Mouse (Mus musculus) liver, embryonic 12.5 days (tissue): ENCODE measurements at regions not wholly inside any gene's neighbourhood (a gene's known extent, or its start where the extent isn't known, plus 50 kb on each side); places are given as distances from the start of the nearest gene placed in this dataset.

Experiments
- ATAC-seq: fragments of 200-750 bp; cut with Nextera tagmentation; 2 replicates; pipeline ENCODE4 v1.8.0; 2017; ENCODE audit warnings: moderate number of reproducible peaks, mild to moderate bottlenecking, moderate library complexity
- H3K27ac ChIP-seq: fragments of 300-500 bp; sonication (generic); 2 replicates; pipeline ENCODE4 v1.5.1; 2016; ENCODE audit warnings: mild to moderate bottlenecking
- H3K27me3 ChIP-seq: fragments of 300-500 bp; sonication (generic); replicated peaks from 2 replicates; pipeline ENCODE4 v1.6.1; 2016; ENCODE audit warnings: mild to moderate bottlenecking, moderate library complexity
- H3K36me3 ChIP-seq: fragments of 300-500 bp; sonication (generic); 2 replicates; pipeline ENCODE4 v1.6.1; 2016; ENCODE audit warnings: mild to moderate bottlenecking, moderate library complexity
- H3K4me1 ChIP-seq: fragments of 300-500 bp; sonication (generic); 2 replicates; pipeline ENCODE4 v1.6.1; 2016
- H3K4me2 ChIP-seq: fragments of 300-500 bp; sonication (generic); 2 replicates; pipeline ENCODE4 v1.6.1; 2016; ENCODE audit warnings: mild to moderate bottlenecking, moderate library complexity
- H3K4me3 ChIP-seq: fragments of 300-500 bp; sonication (generic); 2 replicates; pipeline ENCODE4 v1.5.1; 2016; ENCODE audit warnings: mild to moderate bottlenecking, moderate library complexity
- H3K9ac ChIP-seq: fragments of 300-500 bp; sonication (generic); 2 replicates; pipeline ENCODE4 v1.6.1; 2016; ENCODE audit warnings: mild to moderate bottlenecking, moderate library complexity
- H3K9me3 ChIP-seq: fragments of 300-500 bp; sonication (generic); replicated peaks from 2 replicates; pipeline ENCODE4 v1.6.1; 2016; ENCODE audit warnings: mild to moderate bottlenecking, moderate library complexity
- WGBS: fragments of 180-500 bp; shearing (Covaris S2); methylation state at CpG from one replicate; pipeline ENCODE4 v1.1.7; 2016; ENCODE audit not compliant: insufficient replicate concordance; 5-methylcytosine and 5-hydroxymethylcytosine counted together

DNA sequence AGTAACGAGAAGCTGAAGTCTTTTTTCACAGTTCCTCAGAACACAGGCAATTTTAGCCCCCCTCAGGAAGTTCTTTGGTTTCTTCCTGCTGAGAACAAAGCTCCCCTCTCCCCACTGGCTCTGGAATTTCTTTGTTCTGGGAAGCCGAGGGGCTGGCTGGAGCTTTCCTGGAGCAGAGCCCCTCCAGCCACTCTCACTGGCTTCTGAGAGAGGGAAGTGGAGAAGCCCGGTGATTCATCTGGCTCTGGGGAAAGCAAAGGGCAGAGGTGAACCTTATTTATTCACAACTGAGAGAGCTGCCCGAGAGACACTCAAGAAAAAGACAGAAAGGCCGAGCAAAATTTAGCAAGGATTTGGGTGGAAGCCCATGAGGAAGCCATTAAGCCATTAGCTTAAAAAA lies 63.9 kb downstream of the Ddx3x start:
- peak overlapping the region; percentile 56 for H3K27ac ChIP-seq
- no peak overlapping the region for H3K4me3 ChIP-seq
- no peak for ATAC-seq
- no peak overlapping the region for H3K4me2 ChIP-seq
- no peaks in the 10 kb centered on the region for H3K36me3 ChIP-seq
- WGBS = 17% methylated on average over 5 of the region's 5 CpGs
- peaks cover 37% of the 10 kb centered on the region for H3K27me3 ChIP-seq
- H3K9me3 ChIP-seq = no peaks in the 10 kb centered on the region
- H3K4me1 ChIP-seq = peaks cover 7% of the 10 kb centered on the region
- no peak overlapping the region for H3K9ac ChIP-seq

DNA sequence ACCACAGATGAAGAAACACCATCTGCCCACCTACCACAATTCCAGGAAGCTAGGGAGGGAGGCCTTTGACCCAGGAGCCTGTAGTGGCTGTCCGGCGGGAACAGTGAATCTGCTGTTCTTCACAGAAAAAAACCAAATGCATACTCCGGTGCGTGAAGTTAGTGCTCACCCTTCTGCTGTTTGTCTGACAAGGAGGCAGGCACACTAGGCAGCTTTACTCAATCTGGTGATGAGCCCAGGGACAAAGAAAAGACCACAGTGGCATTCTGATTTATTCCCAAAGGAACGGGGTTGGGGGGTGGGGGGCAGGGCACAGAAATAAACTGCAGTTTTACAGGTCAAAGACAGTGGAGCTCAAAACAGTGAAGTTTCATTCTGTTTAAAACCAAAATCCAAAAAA lies 64.4 kb downstream of the Ddx3x start:
- no peak for ATAC-seq
- Histone ChIP-seq H3K4me2 (no peak overlapping the region), H3K9me3 (no peaks in the 10 kb centered on the region), H3K4me3 (no peak overlapping the region), H3K27me3 (peaks cover 37% of the 10 kb centered on the region), H3K4me1 (peaks cover 7% of the 10 kb centered on the region), H3K36me3 (no peaks in the 10 kb centered on the region), H3K27ac (peak overlapping the region; percentile 56; the same call in 1 of the 2 replicates), H3K9ac (no peak overlapping the region)
- 36% methylated on average over 5 of the region's 5 CpGs for WGBS

DNA sequence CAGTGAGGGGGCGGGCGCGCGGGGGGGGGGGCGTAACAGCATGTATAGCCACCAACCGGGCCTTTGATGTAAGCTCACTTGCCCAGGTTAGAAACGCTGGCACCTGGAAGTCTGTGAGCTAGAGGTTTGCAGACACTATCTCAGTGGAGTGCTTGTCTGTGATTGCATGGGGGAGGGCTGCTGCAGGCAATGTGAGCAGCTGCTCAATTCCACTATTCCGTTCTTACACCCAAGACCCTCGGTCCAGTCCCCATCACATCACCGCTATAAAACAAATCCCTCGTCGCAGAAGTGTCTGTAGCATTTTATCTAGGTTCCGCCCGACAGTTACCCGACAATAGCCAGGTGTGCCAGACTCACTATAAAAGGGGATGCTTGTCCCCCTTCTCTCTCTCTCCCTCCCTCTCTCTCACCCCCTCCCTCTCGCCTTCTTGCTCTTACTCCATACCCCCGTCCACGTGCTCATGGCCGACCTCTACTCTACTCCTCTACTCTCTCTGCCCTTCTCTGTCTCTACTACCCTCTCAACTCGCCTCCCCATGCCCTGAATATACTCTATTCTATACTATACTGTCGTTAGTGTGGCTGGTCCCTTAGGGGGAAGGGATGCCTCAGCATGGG lies 65.4 kb downstream of the Ddx3x start:
- H3K4me1 ChIP-seq = peaks cover 7% of the 10 kb centered on the region
- no peak overlapping the region for H3K9ac ChIP-seq
- no peaks in the 10 kb centered on the region for H3K36me3 ChIP-seq
- peak overlapping the region; percentile 66 for H3K4me2 ChIP-seq
- peaks cover 37% of the 10 kb centered on the region for H3K27me3 ChIP-seq
- WGBS = 16% methylated on average over 20 of the region's 21 CpGs
- peak overlapping the region; percentile 50 for H3K4me3 ChIP-seq
- ATAC-seq = peak; percentile 22; the same call in 1 of the 2 replicates
- peak overlapping the region; percentile 74 for H3K27ac ChIP-seq
- H3K9me3 ChIP-seq = no peaks in the 10 kb centered on the region

DNA sequence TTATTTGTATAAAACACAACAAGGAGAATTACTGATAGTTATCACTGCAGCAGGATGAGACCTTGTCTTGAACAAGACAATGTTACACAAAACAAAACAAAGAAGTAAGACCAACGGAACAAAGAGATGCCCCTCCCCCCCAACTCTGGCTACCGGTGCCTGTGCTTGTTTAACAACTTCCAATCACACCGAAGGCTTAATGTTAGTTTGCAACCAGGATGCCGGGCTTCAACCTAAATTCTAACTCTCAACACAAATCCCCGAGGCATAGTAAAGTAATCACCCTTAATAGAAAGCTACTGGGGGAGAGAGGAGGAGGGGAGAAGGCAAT lies 65.9 kb downstream of the Ddx3x start:
- H3K27me3 ChIP-seq = peaks cover 37% of the 10 kb centered on the region
- peaks cover 7% of the 10 kb centered on the region for H3K4me1 ChIP-seq
- no peaks in the 10 kb centered on the region for H3K9me3 ChIP-seq
- peak overlapping the region; percentile 66 for H3K4me2 ChIP-seq
- WGBS = 2% methylated on average over 5 of the region's 5 CpGs
- no peak for ATAC-seq
- H3K27ac ChIP-seq = peak overlapping the region; percentile 74
- H3K36me3 ChIP-seq = no peaks in the 10 kb centered on the region
- no peak overlapping the region for H3K9ac ChIP-seq
- peak overlapping the region; percentile 50 for H3K4me3 ChIP-seq

DNA sequence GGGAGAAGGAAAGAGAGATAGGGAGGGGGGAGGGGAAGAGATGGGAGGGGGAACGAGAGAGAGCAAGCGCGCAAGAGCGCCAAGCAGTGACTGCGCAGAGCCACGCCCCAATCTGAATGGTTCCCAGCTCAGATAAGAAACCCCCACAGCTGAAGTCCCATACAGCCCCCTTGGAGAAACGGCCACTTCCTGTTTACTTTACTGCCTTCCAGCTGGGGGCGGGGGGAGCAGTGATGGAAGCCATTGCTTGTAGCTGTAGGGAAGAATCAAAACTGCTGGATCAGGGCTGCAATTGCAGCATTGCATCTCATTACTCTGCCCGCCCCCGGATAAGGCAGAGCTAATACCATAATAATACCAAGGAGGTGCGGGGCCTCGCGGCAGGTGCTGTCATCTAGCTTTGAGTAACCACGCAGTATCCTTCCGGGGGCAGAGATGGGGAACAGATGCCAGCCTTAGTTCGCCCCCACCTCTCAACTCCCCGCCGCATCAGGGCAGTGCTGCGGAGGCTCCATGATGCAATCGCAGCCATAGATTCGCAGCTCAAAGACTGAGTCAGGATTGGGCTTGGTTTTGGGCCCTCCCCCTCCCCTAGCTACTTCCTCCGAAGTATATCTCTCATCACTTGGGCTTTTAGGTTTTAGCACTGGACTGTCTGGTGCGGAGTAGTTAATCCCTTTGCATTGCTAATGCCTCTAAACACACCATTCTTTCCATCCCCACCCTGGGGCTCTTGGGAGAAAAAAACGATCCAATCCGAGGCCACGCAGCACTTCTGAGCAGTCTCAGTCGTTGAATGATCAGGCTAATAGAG lies 66.5 kb downstream of the Ddx3x start:
- Histone ChIP-seq H3K4me3 (peak overlapping the region; percentile 50), H3K9ac (peak overlapping the region; percentile 17; the same call in 1 of the 2 replicates), H3K27me3 (peaks cover 37% of the 10 kb centered on the region), H3K4me2 (peak overlapping the region; percentile 66), H3K4me1 (peaks cover 7% of the 10 kb centered on the region), H3K9me3 (no peaks in the 10 kb centered on the region), H3K36me3 (no peaks in the 10 kb centered on the region), H3K27ac (peak overlapping the region; percentile 74)
- WGBS = 4% methylated on average over 27 of the region's 27 CpGs
- ATAC-seq = peak; percentile 81

DNA sequence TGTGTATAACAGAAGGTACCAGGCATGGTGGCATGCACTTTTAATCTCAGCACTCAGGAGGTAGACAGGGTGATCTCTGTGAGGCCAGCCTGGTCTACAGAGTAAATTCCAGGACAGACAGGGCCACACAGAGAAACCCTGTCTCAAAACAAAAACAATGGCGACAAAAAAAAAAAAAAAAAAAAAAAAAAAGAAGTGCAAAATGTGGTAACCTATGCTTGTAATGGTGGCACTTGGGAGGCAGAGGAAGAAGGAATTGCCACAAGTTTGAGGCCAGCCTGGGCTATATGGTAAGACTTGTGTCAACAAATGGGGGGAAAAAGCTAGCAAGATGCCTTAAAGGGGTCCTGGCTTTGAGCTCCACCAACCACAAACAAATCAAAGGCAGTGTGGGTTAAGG lies 67.6 kb downstream of the Ddx3x start:
- Histone ChIP-seq H3K36me3 (no peaks in the 10 kb centered on the region), H3K27ac (no peak overlapping the region), H3K4me2 (no peak overlapping the region), H3K9ac (no peak overlapping the region), H3K4me3 (no peak overlapping the region), H3K9me3 (no peaks in the 10 kb centered on the region), H3K27me3 (peaks cover 37% of the 10 kb centered on the region), H3K4me1 (peaks cover 7% of the 10 kb centered on the region)
- 64% methylated on average over 1 of the region's 1 CpGs for WGBS
- ATAC-seq = no peak

DNA sequence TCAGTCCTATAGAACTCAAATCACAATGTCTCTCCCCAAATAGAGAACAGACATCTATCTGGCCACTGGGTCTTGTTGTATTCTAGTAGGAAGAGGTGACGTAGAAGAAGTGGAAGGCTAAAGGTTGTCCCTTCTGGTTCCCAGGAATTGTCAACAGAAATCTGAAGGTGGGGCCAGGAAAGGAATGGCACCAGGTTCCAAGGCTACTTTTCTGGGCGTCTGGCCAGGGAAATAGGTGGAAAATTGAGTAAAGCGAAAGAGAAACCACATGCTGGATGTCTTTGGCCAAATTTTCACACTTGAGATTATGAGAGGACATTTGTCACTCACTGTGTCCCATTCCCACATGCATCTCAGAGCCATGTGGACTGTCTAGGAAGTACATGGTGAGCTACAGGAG lies 69.7 kb downstream of the Ddx3x start:
- WGBS = 67% methylated on average over 3 of the region's 3 CpGs
- Histone ChIP-seq H3K36me3 (no peaks in the 10 kb centered on the region), H3K9ac (no peak overlapping the region), H3K4me3 (no peak overlapping the region), H3K27ac (no peak overlapping the region), H3K4me1 (peaks cover 7% of the 10 kb centered on the region), H3K4me2 (no peak overlapping the region), H3K9me3 (no peaks in the 10 kb centered on the region), H3K27me3 (peaks cover 22% of the 10 kb centered on the region)
- no peak for ATAC-seq

DNA sequence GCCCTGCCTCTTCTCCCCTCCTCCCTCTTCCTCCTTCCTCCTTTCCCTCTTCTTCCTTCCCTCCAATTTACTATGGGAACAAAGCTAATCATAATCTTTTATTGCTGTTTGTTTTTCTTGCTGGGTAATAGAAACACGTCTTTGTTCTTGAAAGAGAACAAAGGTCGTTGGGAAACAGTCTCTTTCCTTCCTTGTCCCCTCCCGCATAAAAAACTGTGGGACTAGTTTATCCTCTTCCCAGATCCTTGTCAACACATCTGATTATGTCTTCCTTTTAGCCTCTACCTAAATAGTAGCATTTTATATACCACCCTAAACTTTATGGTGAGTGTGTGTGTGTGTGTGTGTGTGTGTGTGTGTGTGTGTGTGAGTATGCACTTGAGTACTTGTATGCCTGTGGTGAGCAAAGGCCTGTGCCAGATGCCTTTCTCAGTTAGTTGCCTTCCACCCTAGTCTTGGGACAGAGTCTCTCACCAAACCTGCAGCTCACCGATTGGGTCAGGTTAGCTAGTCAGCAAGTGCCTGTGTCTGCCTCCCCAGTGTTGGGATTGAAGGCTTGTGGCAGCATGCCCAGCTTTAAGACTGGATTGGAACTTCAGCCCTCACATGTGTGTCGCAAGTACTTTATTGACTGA lies 76.5 kb downstream of the Ddx3x start:
- no peak overlapping the region for H3K27ac ChIP-seq
- WGBS = 61% methylated on average over 5 of the region's 5 CpGs
- no peaks in the 10 kb centered on the region for H3K36me3 ChIP-seq
- H3K4me2 ChIP-seq = no peak overlapping the region
- H3K4me1 ChIP-seq = no peaks in the 10 kb centered on the region
- H3K9me3 ChIP-seq = no peaks in the 10 kb centered on the region
- no peak overlapping the region for H3K9ac ChIP-seq
- ATAC-seq = no peak
- H3K4me3 ChIP-seq = no peak overlapping the region
- H3K27me3 ChIP-seq = no peaks in the 10 kb centered on the region; the same call in 1 of the 2 replicates

DNA sequence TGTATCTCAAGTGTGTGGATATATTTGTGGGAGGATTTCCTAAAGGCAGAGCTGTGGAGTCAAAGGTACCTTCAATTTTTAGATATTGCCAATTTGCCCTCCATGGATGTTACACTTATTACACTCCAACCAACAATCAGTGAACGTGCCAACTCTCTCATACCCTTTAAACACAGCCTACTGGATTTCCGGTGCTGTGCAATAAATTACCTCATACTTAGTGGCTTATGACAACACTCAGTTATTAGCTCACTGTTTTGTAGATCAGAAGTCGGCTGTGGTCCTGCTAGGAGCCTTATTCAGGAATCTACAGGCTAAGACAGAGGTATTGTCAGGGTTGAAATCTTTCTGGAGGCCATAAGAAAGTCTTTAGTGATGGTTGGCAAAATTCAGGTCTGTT lies 77.2 kb downstream of the Ddx3x start:
- no peaks in the 10 kb centered on the region; the same call in 1 of the 2 replicates for H3K27me3 ChIP-seq
- no peaks in the 10 kb centered on the region for H3K4me1 ChIP-seq
- H3K9me3 ChIP-seq = no peaks in the 10 kb centered on the region
- H3K27ac ChIP-seq = no peak overlapping the region
- no peaks in the 10 kb centered on the region for H3K36me3 ChIP-seq
- 60% methylated on average over 3 of the region's 3 CpGs for WGBS
- H3K4me3 ChIP-seq = no peak overlapping the region
- no peak for ATAC-seq
- H3K4me2 ChIP-seq = no peak overlapping the region
- no peak overlapping the region for H3K9ac ChIP-seq

DNA sequence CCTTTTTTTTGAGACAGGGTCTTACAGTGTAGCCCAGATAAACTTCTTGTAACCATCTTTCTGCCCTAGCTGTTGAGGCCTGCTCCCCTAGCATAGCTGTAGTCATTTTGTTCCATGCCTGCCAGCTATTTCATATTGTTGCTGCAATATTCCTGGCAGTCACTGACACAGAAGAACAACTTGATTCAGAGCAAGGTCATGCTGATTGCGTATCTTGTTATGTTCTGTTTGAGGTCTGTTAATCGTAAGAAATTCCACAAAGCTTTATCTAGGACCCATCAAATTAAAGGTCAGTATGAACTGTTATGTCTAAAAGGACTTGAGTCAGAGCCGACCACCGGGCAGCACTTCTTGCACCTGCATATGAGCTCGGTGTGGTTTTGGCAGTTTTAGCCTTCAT lies 79.7 kb downstream of the Ddx3x start:
- Histone ChIP-seq H3K4me1 (no peaks in the 10 kb centered on the region), H3K4me2 (no peak overlapping the region), H3K4me3 (no peak overlapping the region), H3K27me3 (no peaks in the 10 kb centered on the region), H3K9ac (no peak overlapping the region), H3K9me3 (no peaks in the 10 kb centered on the region), H3K27ac (no peak overlapping the region), H3K36me3 (no peaks in the 10 kb centered on the region)
- 75% methylated on average over 5 of the region's 5 CpGs for WGBS
- no peak for ATAC-seq

DNA sequence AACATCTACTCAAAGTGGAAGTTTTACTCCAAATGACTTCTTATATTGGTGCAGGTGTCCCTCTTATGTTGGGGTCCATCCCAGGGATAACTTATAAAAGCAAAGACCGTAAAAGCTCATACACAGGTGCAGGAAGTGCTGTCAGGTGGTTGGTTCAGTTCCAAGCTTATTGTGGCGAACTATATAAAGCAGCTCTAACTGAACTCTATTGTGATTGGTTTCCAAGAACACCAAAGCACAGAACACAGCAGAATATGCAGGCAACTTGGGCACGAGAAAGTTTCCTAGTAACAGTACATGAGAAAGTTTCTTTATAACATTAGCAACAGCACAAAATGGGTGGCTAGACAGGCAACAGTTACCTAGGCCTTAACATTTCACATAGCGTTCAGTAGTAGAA lies 89.5 kb downstream of the Ddx3x start:
- Histone ChIP-seq H3K27me3 (no peaks in the 10 kb centered on the region), H3K27ac (no peak overlapping the region), H3K9ac (no peak overlapping the region), H3K4me1 (no peaks in the 10 kb centered on the region), H3K9me3 (no peaks in the 10 kb centered on the region), H3K4me2 (no peak overlapping the region), H3K36me3 (no peaks in the 10 kb centered on the region), H3K4me3 (no peak overlapping the region)
- no peak for ATAC-seq
- WGBS = 74% methylated on average over 4 of the region's 4 CpGs

DNA sequence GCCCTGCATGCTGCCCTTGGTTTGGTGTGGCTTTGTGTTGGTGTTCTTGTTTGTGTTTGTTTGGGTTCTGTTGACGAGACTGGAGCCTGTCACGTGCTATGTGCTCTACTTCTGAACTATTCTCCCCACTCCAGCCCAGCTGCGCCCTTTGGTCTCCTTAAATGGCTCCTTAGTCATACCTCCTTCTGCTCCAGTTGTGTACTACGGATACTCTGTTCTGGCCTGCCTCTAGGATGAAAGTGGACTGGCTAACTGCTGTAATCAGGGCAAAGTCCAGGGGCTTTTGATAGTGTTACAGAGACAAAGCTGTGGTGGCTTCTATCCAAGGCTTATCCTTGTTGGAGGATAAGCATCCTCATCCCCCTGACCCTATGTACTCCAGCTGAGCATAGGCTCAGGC lies 92.0 kb downstream of the Ddx3x start:
- no peaks in the 10 kb centered on the region for H3K27me3 ChIP-seq
- H3K36me3 ChIP-seq = no peaks in the 10 kb centered on the region
- no peaks in the 10 kb centered on the region for H3K4me1 ChIP-seq
- H3K4me3 ChIP-seq = no peak overlapping the region
- ATAC-seq = no peak
- H3K4me2 ChIP-seq = no peak overlapping the region
- H3K9ac ChIP-seq = no peak overlapping the region
- no peak overlapping the region for H3K27ac ChIP-seq
- no peaks in the 10 kb centered on the region for H3K9me3 ChIP-seq
- WGBS = 51% methylated on average over 4 of the region's 4 CpGs
